Mouse (Mus musculus): ENCODE results near the gene March9.
A peak's percentile ranks its signal among the peaks of the same experiment; 100 is the strongest.

The March9 gene

DNA sequence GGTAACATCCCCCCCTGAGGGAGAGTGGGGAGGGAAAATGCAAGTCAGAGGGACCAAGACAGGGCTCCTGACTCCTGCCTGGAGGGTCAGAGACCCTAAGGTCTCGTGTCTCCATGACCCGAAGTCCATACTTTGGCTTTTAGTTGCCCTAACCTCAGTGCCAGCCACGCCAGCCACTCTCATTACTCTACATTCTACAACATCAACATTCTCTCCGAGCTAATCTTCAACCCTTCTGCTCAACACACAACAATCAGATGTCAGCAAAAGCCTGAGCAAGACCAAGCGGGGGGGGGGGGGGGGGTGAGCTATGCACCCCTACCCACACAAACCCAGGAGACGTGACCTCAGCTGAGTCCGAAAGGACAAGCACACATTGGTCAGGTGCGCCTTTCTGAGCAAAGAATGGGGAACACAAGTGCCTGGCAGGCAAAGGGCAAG, 26.7 kb downstream of the March9 start:
- no peak for DNase-seq (ENCODE audit: low spot score)

DNA sequence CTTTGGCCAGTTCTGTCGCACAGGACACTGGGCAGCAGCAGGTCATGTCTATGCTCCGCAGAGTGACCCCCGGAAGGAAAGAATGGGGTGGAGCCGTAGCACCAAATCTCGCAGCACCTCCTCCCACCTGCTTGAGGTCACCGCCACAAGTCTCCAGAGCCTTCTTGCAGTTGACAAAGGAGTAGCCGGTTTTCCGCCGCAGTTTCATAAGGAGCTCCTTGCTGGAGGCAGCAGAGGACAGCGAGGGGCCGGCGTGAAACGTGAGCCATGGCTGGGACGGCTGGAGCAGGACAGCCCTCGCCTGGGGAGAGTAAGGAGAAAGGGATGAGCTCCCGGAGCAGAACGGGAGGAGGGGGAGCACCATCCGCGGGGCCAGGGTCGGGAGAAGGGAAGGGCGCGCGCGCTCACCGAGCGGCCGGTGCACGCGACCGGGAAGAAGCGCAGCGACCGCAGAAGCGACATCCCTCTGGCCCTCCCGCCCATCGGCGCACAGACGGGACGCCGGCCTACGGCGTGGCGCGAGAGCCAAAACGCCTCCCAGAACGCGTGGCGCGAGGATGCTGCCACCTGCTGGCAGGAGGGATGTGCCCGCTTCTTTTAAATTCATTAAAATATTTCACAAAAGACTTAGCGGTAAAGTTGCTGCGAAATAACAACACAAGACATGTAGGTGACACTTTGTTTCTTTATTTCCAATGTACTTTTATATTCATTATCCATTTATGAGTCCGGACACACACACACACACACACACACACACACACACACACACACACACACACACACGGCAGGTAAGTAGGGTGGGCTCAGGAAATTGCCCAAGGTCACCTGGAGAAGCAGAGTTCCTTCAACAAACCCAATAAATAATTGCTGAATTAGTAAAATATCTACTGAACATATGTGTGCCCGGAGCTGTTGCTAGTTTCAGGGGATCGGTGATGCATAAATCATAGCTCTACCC, 29.4 kb downstream of the March9 start, which contains the start of gene Tsfm:
Gene Tsfm (minus strand): TSS at position 505 of the 961 bp plus-strand sequence.
- DNase-seq (ENCODE audit: low spot score): peak; percentile 55

DNA sequence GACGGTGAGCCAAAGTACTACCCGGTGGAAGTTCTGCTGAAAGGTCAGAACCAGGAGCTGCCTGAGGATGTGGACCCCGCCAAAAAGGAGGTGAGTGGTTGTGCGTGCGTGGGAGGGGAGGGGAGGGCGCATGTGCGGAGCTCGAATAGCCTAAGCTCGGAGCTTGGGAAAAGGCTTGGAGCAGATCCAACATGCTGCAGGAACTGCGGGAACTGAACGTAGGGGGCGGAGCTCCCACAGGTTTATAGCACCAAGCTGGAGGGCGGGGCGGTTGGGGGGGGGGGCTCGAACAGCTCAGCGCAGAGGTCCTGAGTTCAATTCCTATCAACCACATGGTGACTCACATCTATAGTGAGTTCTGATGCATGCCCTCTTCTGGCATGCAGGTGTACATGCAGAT, 41.6 kb downstream of the March9 start:
- DNase-seq (ENCODE audit: low spot score): no peak

DNA sequence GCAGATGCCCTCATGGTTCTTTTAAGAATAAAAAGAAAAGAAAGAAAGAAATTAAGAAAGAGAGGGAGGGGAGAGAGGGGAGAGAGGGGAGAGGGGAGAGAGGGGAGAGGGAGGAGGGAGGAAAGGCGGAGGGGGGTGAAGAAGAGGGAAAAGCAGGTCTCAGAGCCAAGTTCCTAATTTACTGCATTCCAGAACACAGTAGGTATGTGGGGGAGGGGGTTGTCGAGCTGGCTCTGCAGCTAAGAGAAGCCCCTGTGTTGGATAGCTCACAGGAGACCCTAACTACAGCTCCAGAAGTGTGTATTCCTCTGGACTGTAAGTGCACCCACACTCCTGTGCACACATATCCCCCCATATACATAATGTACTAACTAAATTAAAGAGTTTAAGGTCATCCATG, 42.9 kb downstream of the March9 start:
- no peak for DNase-seq (ENCODE audit: low spot score)

DNA sequence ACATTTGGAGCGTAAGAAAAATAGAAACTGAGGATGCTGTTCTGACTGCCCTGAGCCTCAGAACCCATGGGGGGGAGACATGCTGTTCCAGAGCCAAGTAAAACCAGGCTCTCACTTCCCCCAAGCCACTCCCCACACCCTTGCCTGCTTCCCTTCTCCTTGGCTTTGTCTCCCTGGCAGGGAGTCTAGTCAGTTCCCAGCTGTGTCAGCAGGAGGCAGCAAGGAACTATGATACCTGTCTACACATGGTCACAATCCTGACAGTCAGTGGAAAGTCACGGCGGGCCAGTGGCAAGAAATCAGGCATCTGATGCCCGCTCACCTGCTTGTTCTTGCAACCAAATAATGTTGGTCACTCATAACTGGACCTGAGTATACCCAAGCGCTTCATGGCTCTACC, 43.5 kb downstream of the March9 start:
- no peak for DNase-seq (ENCODE audit: low spot score)
